Mouse (Mus musculus) kidney, postnatal 4 days (tissue): ENCODE data around the gene Glp2r.

Source experiments
- DNase-seq, 2 experiments: peaks; one replicate each; pipeline ENCODE4 v3.0.0; 2021; ENCODE audit warnings: mixed read lengths in 2 of 2

The Glp2r gene

DNA sequence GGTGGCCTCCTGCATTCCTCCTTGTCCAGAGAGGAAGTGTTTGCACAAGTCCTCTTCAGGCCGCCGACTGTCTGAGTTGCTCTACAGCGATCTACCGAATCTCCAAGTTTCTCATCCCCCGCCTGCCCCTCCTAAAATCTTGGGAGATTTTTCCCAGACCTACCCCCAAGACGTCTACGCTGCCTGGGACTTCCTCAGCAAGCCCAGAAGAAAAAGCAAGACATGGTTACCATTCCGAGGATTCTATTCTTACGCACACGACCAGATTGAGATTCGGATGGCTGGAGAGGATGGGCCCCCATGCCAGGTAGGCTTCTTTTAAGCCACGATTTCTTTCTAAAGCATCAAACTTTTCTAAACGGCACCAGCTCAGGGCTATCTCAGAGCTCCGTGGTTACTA is at the start of gene Glp2r:
Glp2r (minus strand) TSS at position 101 of the 400 bp plus-strand sequence.
- no peak for DNase-seq

DNA sequence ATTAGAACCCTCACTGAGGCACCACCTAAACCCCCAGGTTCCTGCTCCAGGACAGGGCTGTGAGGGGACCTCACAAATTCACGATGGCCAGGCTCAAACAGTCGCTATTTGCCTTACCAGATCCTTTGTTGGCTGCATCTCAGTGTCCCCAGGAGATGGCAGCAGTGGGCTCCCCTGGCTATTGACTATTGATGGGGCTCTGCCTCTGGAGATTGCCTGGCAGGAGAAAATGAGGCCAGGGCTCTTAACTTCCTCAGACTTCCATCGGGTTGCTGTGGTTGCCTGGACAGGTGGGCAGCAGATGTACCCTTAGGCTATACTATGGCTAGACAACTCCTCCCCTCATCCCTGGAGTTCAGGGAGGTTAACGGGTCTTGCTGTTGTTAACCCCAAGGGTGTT is 49.3 kb upstream of the Glp2r start:
- DNase-seq: peak; percentile 74 to 76

DNA sequence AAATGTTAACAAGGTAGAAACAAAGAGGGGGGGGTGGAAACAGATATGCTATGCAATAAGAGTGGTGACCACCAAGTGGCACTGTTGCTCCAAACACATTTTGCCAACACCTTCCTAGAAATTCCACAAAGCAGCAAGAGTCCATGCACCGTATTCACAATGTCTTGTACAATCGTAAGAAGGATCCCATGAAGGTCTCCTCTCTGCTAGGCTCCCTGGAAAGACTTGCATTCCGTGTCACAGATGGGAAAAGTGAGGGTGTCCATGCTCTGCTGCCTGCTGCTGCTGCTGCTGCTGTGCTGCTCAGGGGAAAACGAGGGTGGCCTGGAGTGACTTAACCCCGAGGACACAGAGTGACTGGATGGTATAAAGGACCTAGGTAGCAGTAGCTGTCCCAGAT is 48.7 kb upstream of the Glp2r start:
- peak; percentile 72 to 73 for DNase-seq

DNA sequence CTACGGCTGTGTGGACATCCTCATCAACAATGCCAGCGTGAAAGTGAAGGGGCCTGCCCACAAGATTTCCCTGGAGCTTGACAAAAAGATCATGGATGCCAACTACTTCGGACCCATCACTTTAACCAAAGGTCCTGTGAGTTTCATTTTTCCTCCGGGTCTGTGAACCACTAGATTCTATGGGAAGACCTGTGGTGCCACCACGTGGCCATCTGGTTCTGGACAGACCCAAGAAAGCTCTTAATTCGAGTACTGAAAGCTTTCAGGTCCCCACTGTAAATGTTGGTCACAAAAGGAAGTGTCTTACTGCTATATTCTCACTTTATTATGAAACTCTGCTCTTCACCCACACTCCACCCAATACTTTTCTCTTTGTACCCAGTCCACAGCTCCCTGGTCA is 40.6 kb upstream of the Glp2r start:
- DNase-seq: peak; percentile 57

DNA sequence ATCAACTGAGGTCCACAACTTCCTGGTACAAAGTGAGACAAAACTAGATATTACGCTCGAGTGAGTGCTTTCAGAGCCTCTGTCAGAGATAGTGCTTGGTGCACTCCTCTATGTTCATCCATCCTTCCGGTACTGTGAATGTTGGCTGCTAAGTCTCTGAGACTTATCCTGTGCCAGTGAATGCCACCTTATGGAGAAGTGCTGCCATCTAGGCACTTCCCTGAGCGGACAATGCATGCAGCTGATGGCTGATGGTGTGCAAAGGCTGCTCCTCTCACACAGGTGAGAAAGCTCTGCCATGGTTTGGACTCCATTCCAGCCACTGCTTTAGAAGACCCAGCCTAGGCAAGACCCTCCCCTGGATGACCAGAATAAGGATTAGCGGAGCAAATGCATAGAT is 37.1 kb upstream of the Glp2r start:
- no peak for DNase-seq

DNA sequence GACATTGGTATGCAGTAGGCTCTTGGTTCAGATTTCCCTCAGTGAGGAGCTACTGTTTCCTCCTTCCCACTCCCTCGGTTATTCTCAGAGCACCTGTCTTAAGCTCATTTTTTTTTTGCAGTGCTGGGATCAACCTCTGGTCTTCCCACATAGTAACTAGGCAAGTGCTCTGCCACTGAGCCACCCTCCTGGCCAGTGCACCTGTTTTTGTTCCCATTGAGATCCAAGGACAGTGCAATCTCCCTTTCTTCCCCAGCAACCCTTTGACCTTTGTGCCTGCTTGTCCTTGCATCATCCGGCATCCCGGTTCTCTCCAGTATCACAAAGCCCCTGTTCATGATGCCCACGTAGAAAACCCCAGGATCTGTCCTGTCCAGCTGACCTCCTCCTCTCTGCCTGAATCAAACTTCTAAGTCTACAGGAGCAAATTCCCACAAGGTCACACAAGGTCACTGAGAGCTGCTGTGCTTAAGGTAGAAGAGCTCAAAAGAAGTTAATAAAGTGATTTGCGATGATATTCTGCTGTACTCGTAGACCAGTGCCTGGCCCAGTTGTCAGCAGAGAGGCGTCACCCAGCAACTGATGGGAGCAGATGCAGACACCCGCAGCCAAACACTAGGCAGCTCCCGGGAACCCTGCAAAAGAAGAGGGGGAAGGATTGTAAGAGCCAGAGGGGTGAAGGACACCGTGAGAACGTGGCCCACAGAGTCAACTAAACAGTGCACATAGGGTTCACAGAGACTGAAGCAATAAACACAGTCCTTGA is 36.1 kb upstream of the Glp2r start:
- DNase-seq: no peak

DNA sequence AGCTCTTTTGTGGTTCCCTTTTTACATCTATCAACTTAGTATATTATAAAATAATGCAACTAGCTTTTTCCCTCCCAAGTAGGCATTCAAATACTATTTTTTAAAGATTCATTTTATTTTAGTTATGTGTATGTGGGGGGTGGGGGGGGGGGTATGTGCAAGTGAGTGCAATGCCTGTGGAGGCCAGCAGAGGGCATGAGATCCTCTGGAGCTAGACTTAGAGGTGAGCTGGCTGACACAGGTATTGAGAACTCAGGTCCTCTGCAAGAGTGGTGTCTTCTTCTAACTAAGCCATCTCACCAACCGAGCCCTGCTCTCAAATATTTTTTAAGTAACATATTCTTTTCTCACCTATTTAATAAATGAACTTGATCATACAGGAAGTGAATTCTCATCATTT is 34.6 kb upstream of the Glp2r start:
- no peak for DNase-seq

DNA sequence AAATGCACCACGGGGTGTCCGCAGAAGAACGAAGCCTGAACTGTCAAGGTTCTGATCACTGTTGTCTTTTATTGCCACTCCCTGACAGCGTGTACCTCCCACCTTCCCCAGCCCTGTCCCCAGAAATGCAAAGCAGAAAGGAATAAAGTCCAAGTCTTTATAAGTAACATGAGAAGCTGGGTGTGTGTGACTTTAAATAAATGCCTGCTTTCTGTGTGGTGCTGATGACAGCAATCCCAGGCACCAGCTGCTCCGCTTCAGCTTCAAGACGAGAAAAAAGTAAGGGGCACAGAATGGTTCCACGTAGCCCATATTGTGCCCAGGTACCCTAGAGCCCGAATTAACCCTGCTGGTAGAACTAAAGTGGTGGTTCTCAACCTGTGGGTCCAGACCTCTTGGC is 30.2 kb upstream of the Glp2r start:
- DNase-seq: peak in 1 of 2 experiments; percentile 10

DNA sequence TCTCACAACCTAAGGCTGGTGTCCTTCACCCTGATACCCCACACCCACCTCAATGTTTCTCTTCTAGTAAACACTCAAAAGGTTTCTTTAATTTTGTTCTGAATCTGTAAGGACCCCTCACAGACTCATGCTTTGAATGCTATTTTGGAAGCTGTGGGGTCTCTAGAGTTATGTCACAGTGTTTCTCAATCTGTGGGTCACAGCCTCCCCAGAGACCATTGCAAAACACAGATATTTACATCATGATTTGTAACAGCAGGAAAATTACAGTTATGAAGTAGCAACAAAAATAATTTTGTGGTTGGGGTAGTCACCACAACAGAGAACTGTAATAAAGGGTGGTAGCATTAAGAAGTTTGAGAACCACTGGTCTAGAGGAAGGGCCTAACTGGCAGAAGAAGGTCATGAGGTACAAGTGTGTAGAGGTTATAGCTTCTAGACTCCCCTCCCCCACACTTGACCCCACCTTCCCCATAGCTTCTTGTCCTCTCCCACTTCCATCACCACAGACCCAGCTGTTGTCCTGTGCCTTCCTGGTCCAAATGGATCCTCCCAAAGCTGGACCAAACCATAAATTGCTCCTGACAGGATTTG is 29.3 kb upstream of the Glp2r start:
- DNase-seq: no peak

DNA sequence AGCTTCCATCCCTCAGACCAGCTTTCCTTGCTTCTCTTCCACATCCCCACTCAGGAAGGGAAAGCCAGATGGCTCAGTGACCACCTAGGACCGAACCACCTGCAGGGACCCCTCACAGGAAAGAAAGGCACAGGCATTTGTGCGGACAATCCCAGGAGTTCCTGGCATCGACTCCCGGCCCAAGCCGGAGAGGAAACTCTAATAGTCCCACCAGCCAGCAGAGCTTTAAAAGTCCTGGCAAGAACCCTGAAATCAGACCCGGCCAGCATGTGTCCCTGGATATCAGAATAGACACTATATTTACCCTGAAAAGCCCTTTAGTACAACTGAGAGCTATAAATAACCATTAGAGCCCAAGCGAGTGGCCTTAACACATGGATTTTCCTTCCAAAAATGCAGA is 27.0 kb upstream of the Glp2r start, which contains the start of gene Dhrs7c:
Dhrs7c (plus strand) TSS at position 257 of the 400 bp plus-strand sequence.
- peak in 1 of 2 experiments; percentile 13 for DNase-seq

DNA sequence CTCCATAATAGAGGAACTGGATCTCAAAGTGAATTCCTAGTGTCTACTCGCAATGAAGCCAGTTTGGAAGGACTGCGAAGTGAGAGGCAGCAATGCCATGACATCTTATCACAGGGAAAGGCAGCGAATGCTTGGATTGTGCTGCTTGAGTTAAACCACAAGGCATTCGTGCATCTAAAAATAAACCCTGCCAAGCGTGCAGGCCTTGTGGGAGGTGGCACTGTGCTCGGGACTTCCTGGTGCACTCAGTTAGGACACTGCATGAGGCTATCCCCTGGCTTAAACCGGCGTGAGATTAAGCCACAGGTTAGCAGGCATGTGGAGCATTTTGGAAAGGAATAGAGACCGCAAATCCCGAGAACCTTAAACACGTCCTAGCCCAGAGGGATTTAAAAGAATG is 19.2 kb upstream of the Glp2r start:
- no peak for DNase-seq

DNA sequence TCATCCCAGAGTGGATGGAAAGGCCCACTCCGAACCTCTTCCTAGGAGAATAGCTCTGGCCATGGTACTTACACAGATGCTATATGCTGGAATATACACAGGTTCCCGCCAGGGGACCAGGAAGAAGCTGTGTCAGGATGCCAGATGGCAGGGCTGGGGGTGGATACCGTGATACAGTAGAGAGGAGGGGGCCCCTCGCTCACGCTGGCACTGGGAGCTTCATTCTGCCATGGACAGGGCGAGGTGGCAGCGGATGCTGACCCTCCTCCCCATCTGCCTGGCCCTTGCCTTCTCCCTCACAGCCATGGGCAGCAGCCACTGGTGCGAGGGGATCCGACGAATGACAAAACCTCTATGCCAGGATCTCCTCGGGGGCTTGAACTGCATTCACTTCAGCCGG is 3.4 kb upstream of the Glp2r start, which contains the start of gene Gsg1l2:
Gsg1l2 (plus strand) TSS at position 230 of the 400 bp plus-strand sequence.
- no peak for DNase-seq

DNA sequence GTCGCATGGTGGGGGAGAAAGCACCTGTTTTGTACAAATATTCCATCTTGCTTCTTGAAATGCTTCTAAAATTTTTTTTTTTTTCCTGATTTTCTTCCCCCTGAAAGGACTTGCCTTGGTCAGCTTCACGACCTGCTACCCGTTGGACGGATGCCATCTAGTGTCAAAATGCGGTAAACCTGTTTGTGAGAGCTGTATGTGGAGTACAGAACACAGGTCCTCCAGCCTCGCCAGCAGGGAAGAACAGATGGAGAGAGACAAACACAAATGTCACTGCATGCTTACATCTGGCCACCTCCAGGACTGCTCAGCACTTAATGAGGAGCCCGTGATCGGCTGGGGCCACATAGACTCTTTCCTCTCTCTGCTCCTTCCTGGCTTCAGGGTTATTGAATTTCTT is 1.6 kb upstream of the Glp2r start:
- DNase-seq: peak; percentile 57 to 65

DNA sequence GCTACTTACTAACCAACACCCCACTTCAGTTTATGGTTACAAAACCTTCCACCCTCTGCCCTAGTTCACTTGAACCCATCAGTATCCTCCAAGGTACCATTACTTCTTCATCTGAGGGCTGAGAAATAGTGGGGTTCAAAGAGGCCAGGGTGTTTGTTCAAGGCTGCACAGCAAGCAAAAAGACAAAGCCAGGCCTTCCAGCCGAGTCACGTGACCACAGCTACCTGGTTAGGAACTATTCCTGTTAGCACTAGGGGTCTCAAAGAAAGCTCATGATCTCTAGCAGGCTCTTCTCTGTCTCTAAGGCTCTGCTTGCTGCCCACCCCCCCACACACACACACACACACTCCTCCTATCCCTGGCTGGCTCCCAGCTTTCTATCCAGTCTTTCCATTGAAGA is 738 bp upstream of the Glp2r start:
- no peak for DNase-seq

DNA sequence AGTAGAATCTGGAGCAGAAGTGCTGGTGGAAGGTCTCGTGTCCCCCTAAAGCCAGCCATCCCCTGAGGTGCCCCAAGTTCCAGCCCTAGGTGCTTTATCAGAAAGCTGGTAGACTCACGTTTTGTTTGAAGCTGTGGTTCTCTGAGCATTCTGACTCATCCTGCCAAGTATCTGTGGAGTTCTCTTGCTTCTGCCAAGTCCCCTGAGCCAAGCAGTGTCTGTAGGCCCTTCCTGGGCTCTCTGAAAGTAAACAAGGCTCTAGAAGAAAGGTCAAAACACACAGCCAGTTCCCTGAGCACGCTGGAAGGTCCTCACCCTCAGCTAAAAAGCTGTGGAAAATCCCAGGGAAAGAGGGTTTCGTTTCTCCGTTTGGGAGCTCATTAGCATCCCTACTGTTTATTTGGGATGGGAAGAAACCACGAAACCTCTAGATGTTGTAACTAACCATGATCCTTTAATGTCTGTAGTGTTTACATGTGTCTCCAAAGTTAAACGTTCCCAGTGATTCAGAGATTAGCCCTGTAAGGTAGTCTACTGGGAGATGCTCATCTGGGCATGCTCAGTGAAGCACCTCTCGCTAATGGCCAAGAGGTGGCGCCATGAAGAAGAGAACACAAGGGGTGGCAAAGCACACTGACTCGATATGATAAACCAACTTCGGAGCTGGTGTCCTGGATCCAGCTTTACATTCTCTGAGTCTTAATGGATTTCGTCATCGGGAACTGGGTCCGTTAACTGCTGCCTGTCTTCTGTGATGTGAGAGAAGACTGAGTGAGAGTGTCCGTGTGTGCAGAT is 13.4 kb downstream of the Glp2r start:
- peak; percentile 5 to 10 for DNase-seq

DNA sequence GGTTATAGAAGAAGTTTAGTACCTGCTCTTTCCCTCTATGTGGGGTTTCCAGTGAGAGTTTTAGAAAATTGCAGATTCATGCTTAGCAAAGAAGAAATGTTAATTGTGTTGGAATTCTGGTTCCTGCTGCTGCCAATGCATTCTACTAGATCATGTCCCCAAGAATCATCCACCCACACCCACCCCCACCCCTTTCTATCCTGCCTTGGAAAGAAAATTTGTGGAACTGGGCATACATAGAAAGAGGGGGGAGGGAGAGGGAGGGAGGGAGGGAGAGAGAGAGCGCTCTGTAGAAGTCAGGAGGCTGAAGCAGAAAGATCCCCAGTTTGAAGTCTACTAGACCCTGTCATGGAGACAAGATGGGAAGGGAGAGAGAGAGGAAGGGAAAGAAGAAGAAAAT is 14.7 kb downstream of the Glp2r start:
- no peak for DNase-seq

DNA sequence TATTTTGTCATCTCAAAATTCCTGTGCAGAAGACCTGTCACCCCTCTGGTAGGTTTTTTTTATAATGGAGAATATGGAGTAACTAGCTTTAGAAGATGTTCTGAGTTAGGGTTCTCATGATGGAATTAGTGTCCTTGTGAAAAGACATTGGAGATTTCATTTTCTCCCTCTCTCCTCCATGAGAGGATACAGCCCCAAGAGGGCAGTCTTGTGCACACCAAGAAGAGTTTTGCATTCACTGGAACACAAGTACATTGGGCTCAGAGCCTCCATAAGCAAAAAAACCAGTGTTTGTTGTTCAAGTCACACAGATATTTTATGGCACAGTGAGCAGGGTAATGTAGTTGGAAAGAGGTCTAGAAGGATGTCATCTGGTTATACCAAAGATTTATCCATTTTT is 29.4 kb downstream of the Glp2r start:
- DNase-seq: no peak

DNA sequence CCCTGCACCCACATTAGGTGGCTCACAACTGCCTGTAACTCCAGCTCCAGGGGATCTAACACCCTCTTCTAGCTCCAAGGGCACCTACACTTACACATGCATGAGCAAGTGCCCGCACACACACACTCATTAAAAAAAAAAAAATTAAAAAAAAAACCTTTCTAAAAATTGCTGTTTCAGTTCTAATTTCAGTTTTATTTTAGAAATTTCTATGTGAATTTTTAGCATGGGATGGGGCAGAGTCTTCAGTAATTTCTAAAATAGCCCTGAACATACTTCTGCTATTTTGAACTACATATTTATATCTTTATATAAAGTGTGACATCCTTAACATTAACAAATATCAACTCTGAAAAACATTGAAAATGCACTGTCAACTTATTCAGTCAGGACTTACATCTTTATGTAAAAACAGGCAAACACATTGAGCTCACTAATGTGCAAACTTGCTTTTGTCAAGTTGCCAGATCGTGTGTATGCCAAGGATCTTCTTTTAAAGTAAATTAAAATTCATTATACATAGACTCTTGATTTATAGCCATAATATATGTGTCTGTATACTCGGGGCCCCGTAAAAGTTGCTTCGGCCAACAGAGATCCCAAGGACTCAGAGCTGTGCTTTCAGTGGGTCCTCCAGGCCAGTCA is 32.0 kb downstream of the Glp2r start:
- DNase-seq: no peak

DNA sequence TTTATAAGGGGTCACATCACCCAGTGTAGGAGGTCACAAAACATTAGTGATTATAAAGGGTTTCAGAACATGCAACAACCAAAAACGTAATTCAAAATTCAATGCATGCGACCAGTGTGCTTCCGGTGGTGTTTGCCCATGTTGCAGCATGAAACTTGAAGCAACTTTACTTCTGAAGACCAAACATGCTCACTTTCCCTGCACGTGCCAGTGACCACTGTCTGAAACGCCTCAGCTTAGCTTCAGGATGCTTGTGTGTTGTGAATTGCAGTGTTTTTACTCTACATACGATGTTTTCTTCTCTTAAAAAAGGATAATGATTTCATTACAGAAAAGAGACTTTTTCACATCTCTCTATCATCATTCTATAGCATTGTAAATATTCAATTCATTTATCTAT is 32.6 kb downstream of the Glp2r start:
- DNase-seq: no peak

DNA sequence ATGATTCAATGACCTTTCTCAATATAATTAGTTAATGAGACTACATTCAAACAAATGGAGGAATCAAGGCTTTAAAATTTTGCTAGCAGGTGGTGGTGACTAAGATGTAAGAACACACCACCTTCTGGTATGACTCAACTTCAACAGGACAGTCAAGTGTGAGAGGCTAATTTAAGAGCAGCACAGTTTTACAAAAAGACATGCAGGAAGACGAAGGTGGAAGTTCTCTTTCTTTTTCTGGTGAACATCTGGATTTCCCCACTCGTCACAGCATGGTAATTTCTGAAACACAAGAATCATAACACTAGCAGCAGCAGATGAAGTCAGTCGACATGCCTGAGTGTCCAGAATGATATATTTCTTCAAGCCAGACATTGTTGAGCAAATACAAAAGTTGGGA is 36.4 kb downstream of the Glp2r start:
- DNase-seq: no peak

DNA sequence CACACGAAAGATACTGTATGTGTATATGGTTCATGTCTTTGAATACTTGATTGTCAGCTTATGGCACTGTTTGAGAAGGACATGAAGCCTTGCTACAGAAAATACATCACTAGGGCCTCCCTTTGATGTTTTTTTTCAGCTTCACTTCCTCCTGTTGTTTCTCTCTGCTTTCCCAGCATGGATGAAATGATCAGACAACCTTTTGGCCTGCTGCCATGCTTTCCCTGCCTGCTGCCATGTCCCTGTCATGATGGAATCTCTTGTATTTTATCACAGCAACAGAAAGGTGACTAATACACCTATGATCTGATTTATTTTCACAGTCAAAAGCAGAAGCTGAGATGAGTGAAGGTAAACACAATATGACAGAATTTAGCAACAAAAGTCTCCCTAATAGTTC is 37.2 kb downstream of the Glp2r start:
- DNase-seq: no peak

DNA sequence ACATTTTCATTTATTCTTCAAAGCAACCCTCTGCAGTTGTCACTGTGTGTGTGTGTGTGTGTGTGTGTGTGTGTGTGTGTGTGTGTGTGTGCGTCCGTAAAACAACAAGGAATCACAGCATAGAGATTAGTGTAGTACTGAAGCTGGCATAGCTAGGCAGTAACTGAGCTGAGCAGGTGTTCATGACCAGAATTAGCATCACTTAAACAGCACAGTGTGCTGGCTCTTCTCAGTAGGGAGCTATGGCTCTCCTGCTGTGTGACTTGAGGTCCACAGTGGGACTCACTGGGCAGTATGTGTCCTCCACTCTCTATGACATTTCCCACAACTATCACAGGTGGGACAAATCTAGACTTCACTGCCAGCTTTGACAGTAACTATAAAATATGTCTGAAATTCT is 39.9 kb downstream of the Glp2r start:
- no peak for DNase-seq

DNA sequence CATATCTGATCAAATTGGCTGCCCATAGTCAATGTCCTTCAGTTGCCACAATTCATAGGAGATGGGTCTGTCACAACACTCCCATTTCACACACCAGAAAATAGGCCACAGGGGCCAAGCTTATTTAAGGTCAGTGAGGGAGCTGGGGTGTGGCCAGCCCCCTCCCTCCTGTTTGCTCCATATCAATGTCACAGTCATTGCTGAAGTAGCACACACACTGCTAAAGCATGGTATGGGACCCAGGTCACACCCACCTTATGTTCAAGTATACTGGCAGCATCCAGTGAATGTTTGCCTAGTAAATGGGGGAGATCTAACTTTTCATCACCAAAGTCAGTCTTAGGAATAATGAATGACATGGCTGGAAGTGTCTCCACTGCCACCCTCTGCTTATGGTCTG is 42.2 kb downstream of the Glp2r start:
- no peak for DNase-seq
